Mouse (Mus musculus): ENCODE measurements around the gene Sppl2c. TPM values are rescaled to one million over a fixed set of nuclear protein-coding genes. Genes with fewer than 3 reads are reported as not detected.

The Sppl2c gene
- polyA plus RNA-seq, 1 experiment from 2014 or later = not detected

DNA sequence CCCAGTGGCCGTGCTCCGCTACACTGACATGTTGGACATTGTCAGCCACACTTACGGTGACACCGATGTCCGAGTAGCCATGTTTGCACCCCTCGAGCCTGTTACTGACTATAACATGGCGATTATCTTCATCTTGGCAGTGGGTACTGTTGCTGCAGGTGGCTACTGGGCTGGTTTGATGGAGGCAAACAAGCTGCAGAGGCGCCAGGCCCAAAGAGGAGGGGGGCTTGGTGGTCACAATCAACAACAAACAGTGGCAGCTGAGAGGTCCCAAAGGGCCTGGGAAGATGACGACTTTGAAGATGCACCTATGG lies 667 bp downstream of the Sppl2c start:
- WGBS = 86% methylated on average over 9 of the region's 9 CpGs
- no peak overlapping the region for H3K27ac ChIP-seq (ENCODE audit: low read length)
- H3K4me2 ChIP-seq (ENCODE audit: low read depth, low read length) = no peak overlapping the region
- no peak for ATAC-seq (ENCODE audit: low read depth)
- no peak overlapping the region for H3K9ac ChIP-seq (ENCODE audit: low read length)
- no peaks in the 10 kb centered on the region for H3K36me3 ChIP-seq (ENCODE audit: control insufficient read depth, insufficient read depth, low read length)
- no peaks in the 10 kb centered on the region for H3K27me3 ChIP-seq (ENCODE audit: control insufficient read depth, insufficient read depth, low read depth, low read length)
- no peaks in the 10 kb centered on the region for H3K4me1 ChIP-seq (replicated peaks; ENCODE audit: control insufficient read depth, insufficient read depth, low read length)
- no peaks in the 10 kb centered on the region for H3K9me3 ChIP-seq (ENCODE audit: control insufficient read depth, low read length)
- H3K4me3 ChIP-seq (ENCODE audit: low read length) = no peak overlapping the region

DNA sequence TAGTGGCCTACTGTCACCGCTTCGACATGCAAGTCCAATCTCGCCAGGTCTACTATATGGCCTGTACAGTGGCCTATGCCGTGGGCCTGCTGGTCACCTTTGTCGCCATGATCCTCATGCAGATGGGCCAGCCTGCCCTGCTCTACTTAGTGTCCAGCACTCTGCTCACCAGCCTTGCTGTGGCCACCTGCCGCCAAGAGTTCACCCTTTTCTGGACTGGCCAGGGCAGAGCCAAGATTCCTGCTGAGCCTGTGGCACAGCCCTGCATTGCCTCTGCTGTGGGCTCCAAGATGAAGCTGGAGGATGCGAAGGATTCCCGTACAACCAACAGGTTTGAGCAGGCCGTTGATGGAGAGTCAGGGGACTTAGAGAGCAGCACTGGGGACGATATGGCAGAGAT lies 1.6 kb downstream of the Sppl2c start:
- H3K27me3 ChIP-seq (ENCODE audit: control insufficient read depth, insufficient read depth, low read depth, low read length) = no peaks in the 10 kb centered on the region
- H3K4me2 ChIP-seq (ENCODE audit: low read depth, low read length) = no peak overlapping the region
- no peak for ATAC-seq (ENCODE audit: low read depth)
- H3K36me3 ChIP-seq (ENCODE audit: control insufficient read depth, insufficient read depth, low read length) = no peaks in the 10 kb centered on the region
- no peak overlapping the region for H3K27ac ChIP-seq (ENCODE audit: low read length)
- H3K9me3 ChIP-seq (ENCODE audit: control insufficient read depth, low read length) = no peaks in the 10 kb centered on the region
- no peaks in the 10 kb centered on the region for H3K4me1 ChIP-seq (replicated peaks; ENCODE audit: control insufficient read depth, insufficient read depth, low read length)
- WGBS = 85% methylated on average over 10 of the region's 10 CpGs
- H3K4me3 ChIP-seq (ENCODE audit: low read length) = no peak overlapping the region
- no peak overlapping the region for H3K9ac ChIP-seq (ENCODE audit: low read length)

DNA sequence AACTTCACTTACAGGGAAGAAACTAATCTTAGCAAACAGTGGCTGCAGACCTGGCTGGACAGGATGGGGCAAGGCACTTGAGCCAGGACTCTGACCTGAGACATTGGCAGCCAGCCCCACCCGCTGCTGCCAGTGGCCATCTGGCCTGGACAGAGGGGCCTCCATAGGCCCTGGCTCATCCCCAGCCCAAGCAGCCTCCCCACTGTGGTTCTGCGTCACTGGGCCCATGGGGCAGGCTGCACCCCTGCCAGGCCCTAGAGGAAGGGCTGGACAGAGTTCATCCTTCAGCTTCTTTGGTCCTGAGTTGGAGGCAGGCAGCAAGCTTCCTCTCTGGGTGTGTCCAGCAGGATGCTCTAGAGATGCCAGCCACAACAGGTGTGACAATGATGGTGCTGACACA lies 3.9 kb downstream of the Sppl2c start:
- ATAC-seq (ENCODE audit: low read depth) = no peak
- no peaks in the 10 kb centered on the region for H3K27me3 ChIP-seq (ENCODE audit: control insufficient read depth, insufficient read depth, low read depth, low read length)
- no peak overlapping the region for H3K9ac ChIP-seq (ENCODE audit: low read length)
- 64% methylated on average over 2 of the region's 2 CpGs for WGBS
- no peaks in the 10 kb centered on the region for H3K9me3 ChIP-seq (ENCODE audit: control insufficient read depth, low read length)
- no peak overlapping the region for H3K4me3 ChIP-seq (ENCODE audit: low read length)
- no peak overlapping the region for H3K4me2 ChIP-seq (ENCODE audit: low read depth, low read length)
- H3K4me1 ChIP-seq (replicated peaks; ENCODE audit: control insufficient read depth, insufficient read depth, low read length) = no peaks in the 10 kb centered on the region
- H3K27ac ChIP-seq (ENCODE audit: low read length) = no peak overlapping the region
- no peaks in the 10 kb centered on the region for H3K36me3 ChIP-seq (ENCODE audit: control insufficient read depth, insufficient read depth, low read length)

DNA sequence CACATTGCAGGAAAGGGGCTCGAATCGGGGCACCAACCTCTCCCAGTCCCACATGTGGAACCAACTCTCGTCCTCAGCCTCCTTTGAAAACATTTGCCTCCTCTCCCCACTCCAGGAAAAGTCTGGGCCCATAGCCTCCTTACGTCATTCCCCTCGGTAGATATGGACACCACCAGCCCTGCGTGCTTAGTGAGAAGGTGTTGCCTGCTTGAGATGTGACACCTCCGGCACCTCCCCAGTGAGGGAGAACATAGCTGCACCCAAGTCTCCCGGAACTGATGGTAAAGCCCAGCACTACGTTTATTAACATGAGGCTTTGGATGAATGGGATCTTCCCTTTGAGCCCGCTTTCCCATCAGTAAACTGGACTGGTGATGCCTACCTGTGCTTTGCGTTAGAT lies 9.3 kb downstream of the Sppl2c start:
- H3K9me3 ChIP-seq (ENCODE audit: control insufficient read depth, low read length) = no peaks in the 10 kb centered on the region
- H3K4me1 ChIP-seq (replicated peaks; ENCODE audit: control insufficient read depth, insufficient read depth, low read length) = no peaks in the 10 kb centered on the region
- no peak overlapping the region for H3K4me2 ChIP-seq (ENCODE audit: low read depth, low read length)
- no peak for ATAC-seq (ENCODE audit: low read depth)
- H3K4me3 ChIP-seq (ENCODE audit: low read length) = no peak overlapping the region
- no peak overlapping the region for H3K27ac ChIP-seq (ENCODE audit: low read length)
- no peaks in the 10 kb centered on the region for H3K36me3 ChIP-seq (ENCODE audit: control insufficient read depth, insufficient read depth, low read length)
- no peak overlapping the region for H3K9ac ChIP-seq (ENCODE audit: low read length)
- no peaks in the 10 kb centered on the region for H3K27me3 ChIP-seq (ENCODE audit: control insufficient read depth, insufficient read depth, low read depth, low read length)
- 68% methylated on average over 11 of the region's 11 CpGs for WGBS

DNA sequence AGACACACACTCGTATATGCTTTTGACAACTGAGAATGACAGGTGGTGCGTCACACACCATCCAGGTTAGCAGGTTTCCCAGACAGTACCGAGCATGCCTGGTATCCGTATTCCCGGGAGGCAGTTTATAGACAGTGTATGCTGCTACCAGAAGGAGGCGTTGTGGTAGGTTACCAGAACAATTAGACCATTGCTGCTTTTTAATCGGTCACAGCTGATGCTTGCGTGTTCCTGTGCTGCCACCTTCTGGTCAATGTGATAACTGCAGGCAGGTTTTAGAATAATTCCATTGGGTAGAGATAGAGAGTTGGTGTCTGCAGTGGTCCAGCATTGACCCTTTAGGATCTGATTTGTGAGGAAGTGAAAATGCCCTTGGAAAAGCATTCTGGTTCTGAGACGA lies 9.7 kb downstream of the Sppl2c start:
- 11% methylated on average over 9 of the region's 9 CpGs for WGBS
- H3K4me3 ChIP-seq (ENCODE audit: low read length) = no peak overlapping the region
- no peak overlapping the region for H3K9ac ChIP-seq (ENCODE audit: low read length)
- no peaks in the 10 kb centered on the region for H3K9me3 ChIP-seq (ENCODE audit: control insufficient read depth, low read length)
- no peak overlapping the region for H3K4me2 ChIP-seq (ENCODE audit: low read depth, low read length)
- no peaks in the 10 kb centered on the region for H3K4me1 ChIP-seq (replicated peaks; ENCODE audit: control insufficient read depth, insufficient read depth, low read length)
- H3K27ac ChIP-seq (ENCODE audit: low read length) = no peak overlapping the region
- H3K36me3 ChIP-seq (ENCODE audit: control insufficient read depth, insufficient read depth, low read length) = no peaks in the 10 kb centered on the region
- no peaks in the 10 kb centered on the region for H3K27me3 ChIP-seq (ENCODE audit: control insufficient read depth, insufficient read depth, low read depth, low read length)
- no peak for ATAC-seq (ENCODE audit: low read depth)

DNA sequence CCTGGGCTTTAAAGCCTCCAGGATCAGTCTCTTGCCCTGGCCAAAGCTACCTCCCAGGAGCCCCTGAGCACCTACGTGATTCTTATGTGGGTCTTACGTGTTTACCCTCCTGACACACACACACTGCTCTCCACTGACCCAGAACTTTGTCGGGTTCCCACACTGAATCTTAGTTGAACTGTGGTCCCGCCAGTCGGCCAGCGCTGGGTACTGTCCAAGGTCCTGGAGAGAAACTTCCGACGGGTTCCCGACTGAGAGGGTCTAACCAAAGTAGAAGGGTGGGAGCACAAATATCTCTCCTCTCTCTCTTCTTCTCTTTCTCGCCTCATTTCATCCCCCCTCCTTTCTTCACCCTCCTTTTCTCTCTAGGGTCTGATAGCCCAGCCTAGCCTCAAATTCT lies 11.7 kb downstream of the Sppl2c start:
- H3K9me3 ChIP-seq (ENCODE audit: control insufficient read depth, low read length) = 0 out of 2 replicates have a peak, but pooled peaks cover 3% of the 10 kb centered on the region
- H3K27ac ChIP-seq (ENCODE audit: low read length) = no peak overlapping the region
- no peaks in the 10 kb centered on the region for H3K27me3 ChIP-seq (ENCODE audit: control insufficient read depth, insufficient read depth, low read depth, low read length)
- H3K36me3 ChIP-seq (ENCODE audit: control insufficient read depth, insufficient read depth, low read length) = no peaks in the 10 kb centered on the region
- no peak overlapping the region for H3K4me3 ChIP-seq (ENCODE audit: low read length)
- no peak overlapping the region for H3K4me2 ChIP-seq (ENCODE audit: low read depth, low read length)
- H3K4me1 ChIP-seq (replicated peaks; ENCODE audit: control insufficient read depth, insufficient read depth, low read length) = no peaks in the 10 kb centered on the region
- no peak for ATAC-seq (ENCODE audit: low read depth)
- H3K9ac ChIP-seq (ENCODE audit: low read length) = no peak overlapping the region
- 2% methylated on average over 10 of the region's 10 CpGs for WGBS

DNA sequence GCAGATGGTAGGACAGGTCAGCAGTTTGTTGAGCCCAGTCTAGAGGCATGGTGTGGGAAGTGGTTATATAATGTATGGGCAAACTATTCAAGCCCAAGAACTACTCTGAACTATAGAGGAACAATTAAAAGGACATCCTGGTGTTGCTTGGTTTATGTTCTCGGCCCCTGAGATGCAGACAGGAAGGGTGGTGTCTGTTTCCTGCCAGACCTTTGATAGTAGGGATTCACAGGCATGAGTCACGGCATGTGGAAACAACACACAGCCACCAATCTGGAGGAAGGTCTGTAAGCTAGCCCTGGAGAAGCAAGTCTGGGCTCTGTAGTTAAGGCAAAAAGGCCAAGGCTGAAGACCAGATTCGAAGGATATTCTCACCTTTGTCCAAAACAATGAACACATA lies 17.1 kb downstream of the Sppl2c start:
- H3K36me3 ChIP-seq (ENCODE audit: control insufficient read depth, insufficient read depth, low read length) = no peaks in the 10 kb centered on the region
- H3K9me3 ChIP-seq (ENCODE audit: control insufficient read depth, low read length) = 0 out of 2 replicates have a peak, but pooled peaks cover 3% of the 10 kb centered on the region
- ATAC-seq (ENCODE audit: low read depth) = no peak
- H3K4me2 ChIP-seq (ENCODE audit: low read depth, low read length) = no peak overlapping the region
- H3K4me1 ChIP-seq (replicated peaks; ENCODE audit: control insufficient read depth, insufficient read depth, low read length) = no peaks in the 10 kb centered on the region
- H3K4me3 ChIP-seq (ENCODE audit: low read length) = no peak overlapping the region
- H3K27ac ChIP-seq (ENCODE audit: low read length) = no peak overlapping the region
- no peaks in the 10 kb centered on the region for H3K27me3 ChIP-seq (ENCODE audit: control insufficient read depth, insufficient read depth, low read depth, low read length)
- 60% methylated on average over 3 of the region's 3 CpGs for WGBS
- H3K9ac ChIP-seq (ENCODE audit: low read length) = no peak overlapping the region

DNA sequence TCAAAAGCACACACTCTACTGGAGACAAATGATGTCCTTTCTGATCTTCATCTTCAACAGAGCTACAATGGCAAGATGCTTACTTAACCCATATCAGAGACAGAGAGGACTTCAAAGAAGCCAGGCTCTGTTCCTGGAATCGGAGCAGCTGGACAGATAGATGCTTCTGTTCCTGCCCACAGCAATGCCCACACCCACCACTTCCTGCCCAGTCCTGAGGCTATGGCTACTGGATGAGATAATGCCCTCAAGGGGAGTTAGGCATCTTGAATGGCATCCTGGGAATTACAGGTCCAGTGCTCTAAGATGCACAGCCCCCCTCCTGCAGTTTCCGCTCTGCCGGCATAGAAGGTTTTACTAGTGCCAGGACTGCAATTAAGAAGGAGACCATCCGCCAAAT lies 20.4 kb downstream of the Sppl2c start:
- no peak for ATAC-seq (ENCODE audit: low read depth)
- 72% methylated on average over 4 of the region's 4 CpGs for WGBS
- H3K9me3 ChIP-seq (ENCODE audit: control insufficient read depth, low read length) = 0 out of 2 replicates have a peak, but pooled peaks cover 3% of the 10 kb centered on the region

DNA sequence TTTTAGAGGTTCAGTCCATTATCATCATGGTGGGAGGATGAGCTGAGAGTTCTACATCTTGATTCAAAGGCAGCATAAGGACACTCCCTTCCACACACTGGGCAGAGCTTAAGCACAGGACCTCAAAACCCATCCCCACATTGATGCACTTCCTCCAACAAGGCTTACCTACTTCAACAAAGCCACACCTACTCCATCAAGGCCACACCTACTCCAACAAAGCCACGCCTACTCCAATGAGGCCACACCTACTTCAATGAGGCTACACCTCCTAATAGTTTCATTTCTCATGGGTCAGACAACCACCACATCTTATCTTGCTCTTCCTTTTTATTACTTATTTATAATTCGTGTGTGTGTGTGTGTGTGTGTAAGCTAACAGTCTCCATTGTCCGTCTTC lies 22.9 kb downstream of the Sppl2c start:
- Histone ChIP-seq H3K27me3 (ENCODE audit: control insufficient read depth, insufficient read depth, low read depth, low read length) (no peaks in the 10 kb centered on the region), H3K36me3 (ENCODE audit: control insufficient read depth, insufficient read depth, low read length) (no peaks in the 10 kb centered on the region), H3K27ac (ENCODE audit: low read length) (no peak overlapping the region), H3K9me3 (ENCODE audit: control insufficient read depth, low read length) (no peaks in the 10 kb centered on the region), H3K9ac (ENCODE audit: low read length) (no peak overlapping the region), H3K4me2 (ENCODE audit: low read depth, low read length) (no peak overlapping the region), H3K4me1 (replicated peaks; ENCODE audit: control insufficient read depth, insufficient read depth, low read length) (no peaks in the 10 kb centered on the region), H3K4me3 (ENCODE audit: low read length) (no peak overlapping the region)
- no peak for ATAC-seq (ENCODE audit: low read depth)
- WGBS = 61% methylated on average over 3 of the region's 3 CpGs

More for the DNA sequence above, 20.4 kb downstream of the Sppl2c start:
- no peak overlapping the region for H3K4me3 ChIP-seq (ENCODE audit: low read length)
- no peak overlapping the region for H3K9ac ChIP-seq (ENCODE audit: low read length)
- no peaks in the 10 kb centered on the region for H3K36me3 ChIP-seq (ENCODE audit: control insufficient read depth, insufficient read depth, low read length)
- H3K4me1 ChIP-seq (replicated peaks; ENCODE audit: control insufficient read depth, insufficient read depth, low read length) = no peaks in the 10 kb centered on the region
- H3K27ac ChIP-seq (ENCODE audit: low read length) = no peak overlapping the region
- no peak overlapping the region for H3K4me2 ChIP-seq (ENCODE audit: low read depth, low read length)
- H3K27me3 ChIP-seq (ENCODE audit: control insufficient read depth, insufficient read depth, low read depth, low read length) = no peaks in the 10 kb centered on the region

DNA sequence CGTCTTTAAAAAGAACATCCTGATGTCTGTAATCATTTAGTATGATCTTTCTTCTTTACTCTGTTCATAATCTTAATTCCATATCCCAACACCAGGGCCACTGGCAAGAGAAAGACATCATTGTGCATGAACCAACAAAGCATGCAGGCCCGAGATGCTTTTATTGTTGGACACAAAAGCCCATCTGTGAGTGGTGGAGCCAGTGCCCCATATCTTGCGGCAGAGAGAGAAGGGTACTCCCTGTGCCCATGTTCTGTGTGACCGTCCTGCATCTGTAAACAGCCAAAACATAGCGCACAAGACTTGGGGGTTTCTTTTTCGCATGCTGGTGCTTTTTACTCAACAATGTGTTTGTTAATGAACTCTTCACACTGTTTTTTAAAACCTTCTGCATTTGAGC lies 25.1 kb downstream of the Sppl2c start:
- Histone ChIP-seq H3K27ac (ENCODE audit: low read length) (no peak overlapping the region), H3K9me3 (ENCODE audit: control insufficient read depth, low read length) (no peaks in the 10 kb centered on the region), H3K4me3 (ENCODE audit: low read length) (no peak overlapping the region), H3K27me3 (ENCODE audit: control insufficient read depth, insufficient read depth, low read depth, low read length) (no peaks in the 10 kb centered on the region), H3K4me2 (ENCODE audit: low read depth, low read length) (no peak overlapping the region), H3K36me3 (ENCODE audit: control insufficient read depth, insufficient read depth, low read length) (no peaks in the 10 kb centered on the region), H3K9ac (ENCODE audit: low read length) (no peak overlapping the region), H3K4me1 (replicated peaks; ENCODE audit: control insufficient read depth, insufficient read depth, low read length) (no peaks in the 10 kb centered on the region)
- ATAC-seq (ENCODE audit: low read depth) = no peak
- WGBS = 84% methylated on average over 6 of the region's 6 CpGs

Measured in lung, embryonic 16.5 days (tissue).